Mouse (Mus musculus) kidney, postnatal 25 days (tissue): ENCODE data around the gene Spta1.

Source experiments
- DNase-seq, 2 experiments: peaks; one replicate each; pipeline ENCODE4 v3.0.0; 2021; ENCODE audit warnings: mixed read lengths in 2 of 2

Spta1 gene

DNA sequence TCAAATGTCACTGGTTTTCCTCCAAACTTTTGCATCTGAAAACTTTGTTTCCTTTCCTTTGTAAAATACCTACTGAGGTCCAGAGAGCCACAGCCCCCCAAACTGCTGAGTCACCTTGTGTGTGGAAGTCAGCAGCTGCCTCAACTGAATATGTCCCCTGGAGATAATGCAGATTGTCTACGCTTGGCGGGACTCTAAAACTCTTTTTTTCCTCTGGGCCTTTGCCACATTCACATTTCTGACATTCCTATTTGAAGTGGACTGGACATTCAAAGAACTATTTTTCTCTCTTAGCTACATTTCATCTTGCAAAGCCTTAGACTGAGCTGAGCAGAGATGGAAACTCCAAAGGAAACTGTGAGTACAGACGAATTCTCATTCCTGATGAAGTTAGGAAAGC lies at the start of gene Spta1:
TSS of gene Spta1 (plus strand) at position 172 of the 400 bp plus-strand sequence.
- DNase-seq: no peak

DNA sequence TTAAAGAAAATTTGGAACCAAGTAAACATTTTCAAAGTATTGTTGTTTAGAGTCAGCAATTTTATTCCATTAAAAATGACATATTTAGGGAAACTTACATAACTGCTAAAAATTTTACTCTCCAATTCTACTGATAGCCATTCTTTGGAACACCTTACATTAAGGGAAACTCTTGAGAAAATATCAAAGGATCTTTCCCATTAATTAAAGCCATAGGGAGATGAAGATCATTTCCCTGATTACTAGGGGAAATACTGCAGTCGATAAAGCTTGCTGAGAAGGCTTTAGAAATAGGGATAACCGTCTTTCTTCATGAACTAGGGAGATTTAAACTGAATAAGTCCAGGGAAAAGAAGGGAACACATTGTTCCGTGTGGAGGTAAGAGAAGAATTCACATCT lies 41.4 kb upstream of the Spta1 start, which contains the start of gene Olfr424:
TSS of gene Olfr424 (plus strand) at position 301 of the 400 bp plus-strand sequence.
- DNase-seq: no peak

- no peak for DNase-seq
Observed at GRCm38 (mm10) chr1:174131999-174132398, 40.6 kb upstream of the Spta1 start.

GRCm38 (mm10) chr1:174141384-174141783 lies 31.2 kb upstream of the Spta1 start:
- no peak for DNase-seq

GRCm38 (mm10) chr1:174146696-174147095 lies 25.9 kb upstream of the Spta1 start:
- no peak for DNase-seq

- no peak for DNase-seq
Observed at GRCm38 (mm10) chr1:174149289-174149688, 23.3 kb upstream of the Spta1 start.

- DNase-seq: no peak
Observed at GRCm38 (mm10) chr1:174155333-174155732, 17.2 kb upstream of the Spta1 start, which contains the start of gene Olfr420. Olfr420 (plus strand) TSS chr1:174155633.

- DNase-seq: no peak
Observed at GRCm38 (mm10) chr1:174157622-174158021, 15.0 kb upstream of the Spta1 start.

DNA sequence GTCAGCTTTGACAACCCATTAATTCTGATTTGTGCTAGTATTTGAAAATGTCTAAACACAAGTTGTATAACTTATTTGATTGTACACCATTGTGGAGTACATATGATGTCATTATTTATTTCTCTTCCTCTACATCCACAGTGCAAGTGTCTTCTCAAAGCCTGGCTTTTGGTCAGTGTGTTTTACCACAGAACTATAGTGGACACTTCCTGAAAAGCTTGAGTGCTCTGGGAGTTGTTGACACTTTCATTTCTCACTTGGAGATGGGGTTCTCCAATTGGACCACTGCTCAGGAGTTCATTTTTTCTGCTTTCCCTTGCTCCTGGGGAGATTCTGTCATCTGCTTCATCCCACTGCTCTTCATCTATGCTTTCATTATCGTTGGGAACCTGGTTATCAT lies 14.1 kb upstream of the Spta1 start:
- no peak for DNase-seq

DNA sequence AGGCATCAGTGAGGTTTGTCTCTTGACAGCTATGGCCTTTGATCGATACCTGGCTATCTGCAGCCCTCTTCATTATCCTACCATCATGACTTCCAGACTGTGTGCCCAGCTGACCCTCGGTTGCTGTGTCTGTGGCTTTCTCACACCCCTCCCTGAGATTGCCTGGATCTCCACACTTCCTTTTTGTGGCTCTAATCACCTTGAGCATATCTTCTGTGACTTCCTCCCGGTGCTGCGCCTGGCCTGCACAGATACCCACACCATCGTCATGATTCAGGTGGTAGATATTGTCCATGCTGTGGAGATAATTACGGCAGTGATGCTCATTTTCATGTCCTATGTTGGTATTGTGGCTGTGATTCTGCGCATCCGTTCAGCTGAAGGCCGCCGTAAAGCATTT lies 13.5 kb upstream of the Spta1 start:
- DNase-seq: no peak

- DNase-seq: no peak
Observed at GRCm38 (mm10) chr1:174169024-174169423, 3.6 kb upstream of the Spta1 start.

GRCm38 (mm10) chr1:174170706-174171501 lies 1.7 kb upstream of the Spta1 start:
- no peak for DNase-seq

DNA sequence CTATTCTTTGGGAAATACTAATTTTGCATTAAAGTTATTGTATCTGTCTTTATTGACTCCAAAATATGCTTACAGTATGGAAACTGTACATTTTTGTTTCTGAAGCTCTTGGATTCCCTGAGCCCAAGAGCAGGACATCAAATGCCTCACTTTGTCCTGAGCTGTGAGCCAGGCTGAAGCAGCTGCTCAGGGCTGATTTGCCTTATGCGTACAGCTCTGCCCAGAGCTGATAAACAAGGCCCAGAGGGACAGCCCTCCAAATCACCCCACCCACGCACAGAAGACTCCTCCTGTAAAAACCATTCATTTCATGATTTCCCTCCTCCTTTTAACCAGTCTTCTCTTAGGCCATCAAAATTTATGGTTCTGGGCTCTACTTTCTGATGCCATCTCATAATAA lies 1.0 kb upstream of the Spta1 start:
- no peak for DNase-seq

- DNase-seq: no peak
Observed at GRCm38 (mm10) chr1:174204699-174205098, 32.1 kb downstream of the Spta1 start.

GRCm38 (mm10) chr1:174212286-174212685 lies 39.7 kb downstream of the Spta1 start:
- no peak for DNase-seq

GRCm38 (mm10) chr1:174215270-174216038 lies 42.9 kb downstream of the Spta1 start:
- DNase-seq: no peak

DNA sequence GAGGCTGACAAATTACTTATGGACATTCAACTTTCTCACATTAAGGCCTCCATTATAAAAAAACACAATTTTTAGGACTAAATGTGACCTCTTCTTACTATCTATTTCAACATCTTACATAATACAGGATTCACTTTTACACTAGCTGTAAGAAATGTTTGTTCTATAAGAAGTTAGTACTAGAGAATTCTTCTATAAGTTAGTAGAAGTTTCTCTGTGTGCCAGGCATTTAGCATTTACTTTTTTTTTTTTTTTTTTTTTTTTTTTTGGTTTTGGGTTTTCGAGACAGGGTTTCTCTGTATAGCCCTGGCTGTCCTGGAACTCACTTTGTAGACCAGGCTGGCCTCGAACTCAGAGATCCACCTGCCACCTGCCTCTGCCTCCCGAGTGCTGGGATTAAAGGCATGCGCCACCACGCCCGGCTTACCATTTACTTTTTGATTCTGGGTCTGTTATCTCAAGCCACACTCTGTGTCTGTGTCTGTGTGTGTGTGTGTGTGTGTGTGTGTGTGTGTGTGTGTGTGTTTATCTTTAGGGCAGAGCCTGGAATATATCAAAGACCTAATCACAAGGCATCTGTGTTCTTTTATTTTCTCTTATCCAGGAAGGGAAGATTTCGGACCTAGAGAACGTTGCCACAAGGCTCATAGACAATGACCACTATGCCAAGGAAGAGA lies 44.1 kb downstream of the Spta1 start:
- no peak for DNase-seq

DNA sequence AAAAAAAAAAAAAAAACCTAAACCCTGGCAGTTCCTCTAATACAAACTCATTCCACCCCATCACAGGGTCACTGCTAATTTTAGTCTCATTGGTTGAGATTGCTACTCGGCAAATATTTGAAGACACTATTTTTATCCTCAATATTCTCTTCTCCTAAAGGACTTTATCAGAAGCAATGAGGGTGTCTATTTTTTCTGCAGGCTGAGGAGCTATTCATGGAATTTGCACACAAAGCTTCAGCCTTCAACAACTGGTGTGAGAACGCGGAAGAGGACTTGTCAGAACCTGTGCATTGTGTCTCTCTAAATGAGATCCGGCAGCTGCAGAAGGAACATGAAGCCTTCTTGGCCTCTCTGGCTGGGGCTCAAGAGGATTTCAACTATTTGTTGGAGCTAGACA lies 67.3 kb downstream of the Spta1 start:
- DNase-seq: no peak

GRCm38 (mm10) chr1:174244621-174245020 lies 72.0 kb downstream of the Spta1 start:
- no peak for DNase-seq

DNA sequence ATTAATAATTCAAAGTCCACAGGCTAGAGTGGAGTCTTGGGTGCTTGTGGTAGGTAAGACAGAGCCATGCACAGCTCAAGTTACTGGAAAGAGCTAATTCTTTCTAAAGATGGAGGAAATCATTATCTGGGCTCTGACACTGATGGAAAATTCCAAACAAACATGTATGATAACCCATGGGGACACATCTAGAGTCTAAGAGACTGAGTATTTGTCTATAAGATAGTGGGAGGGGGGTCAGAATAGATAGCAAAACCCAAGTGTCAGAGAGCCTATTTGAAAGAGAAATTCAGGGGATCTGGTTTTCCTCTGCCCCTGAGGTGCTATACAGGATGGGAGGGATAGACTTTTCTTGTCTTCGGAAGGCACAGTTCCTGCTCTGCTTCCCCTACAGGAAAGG lies 73.5 kb downstream of the Spta1 start:
- no peak for DNase-seq

GRCm38 (mm10) chr1:174247170-174247569 lies 74.6 kb downstream of the Spta1 start:
- no peak for DNase-seq

GRCm38 (mm10) chr1:174250376-174250775 lies 77.8 kb downstream of the Spta1 start:
- no peak for DNase-seq

GRCm38 (mm10) chr1:174251961-174252360 lies 79.4 kb downstream of the Spta1 start, which contains the start of gene Olfr419:
Olfr419 (minus strand) TSS chr1:174252061.
- no peak for DNase-seq
